Mouse (Mus musculus): ENCODE data around the gene C1qb. TPM values are rescaled to one million over a fixed set of nuclear protein-coding genes. Genes with fewer than 3 reads are reported as not detected.

Gene C1qb
- total and polyA plus RNA-seq, 2 experiments from 2014 or later, result 60.0 to 64.3 TPM

DNA sequence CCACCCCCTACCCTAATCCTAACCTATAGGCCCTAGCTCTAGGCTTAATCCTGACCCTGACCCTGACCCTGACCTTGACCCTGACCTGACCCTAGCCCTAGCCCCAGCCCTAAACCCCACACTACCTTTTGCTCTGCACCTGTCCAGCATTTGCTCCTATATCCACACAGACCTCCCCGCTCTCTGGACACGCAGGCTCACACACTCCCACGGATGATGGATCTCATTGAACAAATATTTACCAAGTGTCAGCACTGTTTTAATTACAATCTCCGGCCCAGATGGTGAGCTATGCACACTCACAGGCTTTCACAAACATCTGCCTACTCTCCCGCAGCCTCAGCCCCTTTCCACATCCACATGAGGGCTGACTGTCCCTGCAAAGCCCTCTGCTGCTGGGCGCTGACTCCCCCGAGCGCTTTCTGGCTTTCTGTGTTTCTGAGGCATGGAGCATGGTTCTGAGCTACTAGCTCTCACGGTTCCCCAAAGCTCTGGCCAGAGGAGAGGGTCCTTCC, 12.2 kb upstream of the C1qb start:
- no peak overlapping the region for H3K4me3 ChIP-seq (ENCODE audit: low read depth, low read length)
- no peak for ATAC-seq (ENCODE audit: low FRiP score)
- H3K4me1 ChIP-seq (ENCODE audit: insufficient read depth, low read length), result peaks cover 2% of the 10 kb centered on the region; the same call in 1 of the 2 replicates
- no peaks in the 10 kb centered on the region for H3K36me3 ChIP-seq (ENCODE audit: insufficient read depth, low read length)
- no peaks in the 10 kb centered on the region for H3K9me3 ChIP-seq (ENCODE audit: low read length)
- peaks cover 11% of the 10 kb centered on the region; the same call in 1 of the 2 replicates for H3K27me3 ChIP-seq (ENCODE audit: insufficient read depth, low read length)
- H3K9ac ChIP-seq (replicated peaks; ENCODE audit: low read length, poor library complexity, severe bottlenecking), result no peak overlapping the region
- no peak overlapping the region for H3K4me2 ChIP-seq (ENCODE audit: low read depth, low read length, poor library complexity, severe bottlenecking)
- no peak for TF ChIP-seq CTCF (IDR thresholded peaks at IDR 0.05)
- no peak for DNase-seq (ENCODE audit: low spot score)
- H3K27ac ChIP-seq (ENCODE audit: low read depth, low read length), result no peak overlapping the region
- 66% methylated on average over 9 of the region's 9 CpGs for WGBS

DNA sequence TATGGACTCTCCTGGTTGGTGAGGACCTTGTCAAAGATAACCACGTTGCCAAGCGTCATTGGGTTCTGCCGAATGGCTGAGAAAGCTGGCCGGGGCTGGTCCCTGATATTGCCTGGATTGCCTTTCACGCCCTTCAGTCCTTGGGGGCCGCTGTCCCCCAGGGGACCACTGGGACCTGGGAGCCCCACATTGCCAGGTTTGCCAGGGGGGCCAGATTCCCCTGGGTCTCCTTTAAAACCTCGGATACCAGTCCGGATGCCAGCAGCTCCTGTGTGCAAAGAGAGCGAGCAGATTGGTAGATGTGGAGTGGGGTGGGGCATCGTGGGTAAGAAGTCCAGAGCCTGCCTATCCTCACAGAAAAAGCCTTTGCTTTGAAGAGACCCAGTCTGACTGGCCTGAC, 10.5 kb upstream of the C1qb start:
- ATAC-seq (ENCODE audit: low FRiP score), result no peak
- Histone ChIP-seq H3K27ac (ENCODE audit: low read depth, low read length) (no peak overlapping the region), H3K36me3 (ENCODE audit: insufficient read depth, low read length) (no peaks in the 10 kb centered on the region), H3K4me3 (ENCODE audit: low read depth, low read length) (no peak overlapping the region), H3K9ac (replicated peaks; ENCODE audit: low read length, poor library complexity, severe bottlenecking) (no peak overlapping the region), H3K9me3 (ENCODE audit: low read length) (no peaks in the 10 kb centered on the region), H3K4me1 (ENCODE audit: insufficient read depth, low read length) (peaks cover 2% of the 10 kb centered on the region; the same call in 1 of the 2 replicates), H3K4me2 (ENCODE audit: low read depth, low read length, poor library complexity, severe bottlenecking) (no peak overlapping the region), H3K27me3 (ENCODE audit: insufficient read depth, low read length) (peaks cover 12% of the 10 kb centered on the region; the same call in 1 of the 2 replicates)
- no peak for DNase-seq (ENCODE audit: low spot score)
- TF ChIP-seq CTCF (IDR thresholded peaks at IDR 0.05), result no peak
- 37% methylated on average over 10 of the region's 10 CpGs for WGBS

DNA sequence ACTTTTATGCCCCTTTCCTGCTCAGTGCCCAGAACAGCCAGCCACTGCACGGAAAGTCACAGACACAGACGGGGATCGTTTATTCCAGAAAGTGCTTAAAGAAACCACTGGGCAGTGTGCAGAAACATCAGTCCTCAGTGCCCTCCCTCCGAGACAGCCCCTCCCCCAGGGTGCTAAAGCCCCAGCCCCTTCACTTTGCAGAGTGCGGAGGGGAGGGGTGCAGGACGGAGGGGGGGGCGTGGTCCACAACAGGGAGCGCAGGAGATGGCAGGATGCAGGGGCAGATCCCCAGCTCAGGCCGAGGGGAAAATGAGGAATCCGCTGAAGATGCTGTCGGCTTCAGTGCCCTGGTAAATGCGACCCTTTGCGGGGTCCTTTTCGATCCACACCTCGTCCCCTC, 9.9 kb upstream of the C1qb start:
- Histone ChIP-seq H3K27me3 (ENCODE audit: insufficient read depth, low read length) (peaks cover 17% of the 10 kb centered on the region; the same call in 1 of the 2 replicates), H3K4me1 (ENCODE audit: insufficient read depth, low read length) (peaks cover 2% of the 10 kb centered on the region; the same call in 1 of the 2 replicates), H3K27ac (ENCODE audit: low read depth, low read length) (no peak overlapping the region), H3K4me2 (ENCODE audit: low read depth, low read length, poor library complexity, severe bottlenecking) (peak overlapping the region; percentile 22; the same call in 1 of the 2 replicates), H3K9ac (replicated peaks; ENCODE audit: low read length, poor library complexity, severe bottlenecking) (0 out of 2 replicates have a peak overlapping the region, but pooled peaks have one; percentile 36), H3K9me3 (ENCODE audit: low read length) (no peaks in the 10 kb centered on the region), H3K36me3 (ENCODE audit: insufficient read depth, low read length) (no peaks in the 10 kb centered on the region), H3K4me3 (ENCODE audit: low read depth, low read length) (peak overlapping the region; percentile 3; the same call in 1 of the 2 replicates)
- WGBS, result 8% methylated on average over 15 of the region's 15 CpGs
- TF ChIP-seq CTCF (IDR thresholded peaks at IDR 0.05), result no peak
- DNase-seq (ENCODE audit: low spot score) (no peak), ATAC-seq (ENCODE audit: low FRiP score) (no peak)

DNA sequence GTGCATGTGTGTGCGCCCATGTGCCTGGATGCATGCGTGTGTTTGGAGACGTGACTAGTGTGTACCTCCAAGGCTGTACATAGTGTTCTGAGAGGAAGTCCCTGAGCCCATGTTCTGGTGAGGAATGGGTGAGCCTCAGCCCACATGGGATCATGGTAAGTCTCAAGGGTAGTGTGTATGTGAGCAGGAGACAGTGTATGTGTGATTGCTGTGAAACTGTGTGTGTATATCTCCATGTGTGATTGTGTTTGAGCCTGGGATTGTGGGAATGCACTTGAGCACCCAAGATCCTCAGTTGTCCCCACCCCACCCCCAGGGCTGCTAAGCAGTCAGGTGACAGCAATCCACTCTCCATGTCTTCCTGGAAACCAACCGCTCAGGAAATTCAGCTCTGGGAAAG, 8.8 kb upstream of the C1qb start:
- Histone ChIP-seq H3K9ac (replicated peaks; ENCODE audit: low read length, poor library complexity, severe bottlenecking) (no peak overlapping the region), H3K4me3 (ENCODE audit: low read depth, low read length) (no peak overlapping the region), H3K9me3 (ENCODE audit: low read length) (no peaks in the 10 kb centered on the region), H3K36me3 (ENCODE audit: insufficient read depth, low read length) (no peaks in the 10 kb centered on the region), H3K27ac (ENCODE audit: low read depth, low read length) (no peak overlapping the region), H3K27me3 (ENCODE audit: insufficient read depth, low read length) (peaks cover 17% of the 10 kb centered on the region), H3K4me1 (ENCODE audit: insufficient read depth, low read length) (peaks cover 2% of the 10 kb centered on the region; the same call in 1 of the 2 replicates), H3K4me2 (ENCODE audit: low read depth, low read length, poor library complexity, severe bottlenecking) (no peak overlapping the region)
- no peak for TF ChIP-seq CTCF (IDR thresholded peaks at IDR 0.05)
- ATAC-seq (ENCODE audit: low FRiP score), result no peak
- 79% methylated on average over 4 of the region's 4 CpGs for WGBS
- DNase-seq (ENCODE audit: low spot score), result no peak

DNA sequence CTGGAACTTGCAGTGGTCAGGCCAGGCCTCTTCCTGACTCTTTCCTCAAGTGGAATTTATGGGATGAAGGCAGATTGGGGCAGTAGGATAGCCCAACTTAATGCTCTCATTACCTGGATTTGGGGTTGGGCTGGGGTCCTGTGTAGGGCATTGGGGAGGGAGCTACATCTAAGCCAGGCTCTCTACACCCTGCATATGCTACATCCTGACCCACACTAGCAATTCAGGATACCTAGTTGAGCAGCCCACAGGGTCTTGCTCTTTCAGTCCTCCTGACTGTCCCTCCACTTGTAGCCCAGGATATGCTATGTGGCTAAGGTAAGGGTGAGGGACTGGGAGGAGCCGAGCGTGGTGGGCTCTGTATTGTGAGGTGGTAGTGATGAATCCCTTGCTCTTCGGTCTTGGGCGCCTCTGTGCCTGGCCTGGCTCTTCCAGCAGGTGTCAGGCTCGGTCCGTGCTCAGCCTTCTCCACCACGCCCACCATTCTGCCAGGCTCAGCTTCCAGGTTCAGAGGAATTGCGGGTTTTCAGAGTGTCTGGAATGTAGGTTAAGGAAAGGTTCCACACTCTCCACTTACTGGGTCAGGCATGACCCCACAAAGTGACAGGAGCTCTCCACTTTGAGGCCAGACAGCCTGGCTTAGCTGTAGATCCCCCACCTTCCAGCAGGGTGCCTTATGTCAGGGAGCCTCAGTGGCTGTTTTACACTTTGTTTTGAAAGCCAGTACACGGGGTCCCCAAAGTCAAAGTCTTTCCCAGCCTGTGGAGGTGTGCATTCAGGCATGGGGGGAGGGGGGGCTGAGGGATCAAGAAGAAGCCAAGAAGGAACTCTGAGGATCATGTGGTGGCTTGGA, 7.9 kb upstream of the C1qb start:
- TF ChIP-seq CTCF (IDR thresholded peaks at IDR 0.05), result peak; percentile 97
- ATAC-seq (ENCODE audit: low FRiP score) (peak; percentile 78; the same call in 1 of the 2 replicates), DNase-seq (ENCODE audit: low spot score) (peak; percentile 82)
- Histone ChIP-seq H3K4me1 (ENCODE audit: insufficient read depth, low read length) (peaks cover 2% of the 10 kb centered on the region; the same call in 1 of the 2 replicates), H3K27ac (ENCODE audit: low read depth, low read length) (no peak overlapping the region), H3K4me3 (ENCODE audit: low read depth, low read length) (no peak overlapping the region), H3K36me3 (ENCODE audit: insufficient read depth, low read length) (no peaks in the 10 kb centered on the region), H3K27me3 (ENCODE audit: insufficient read depth, low read length) (peaks cover 17% of the 10 kb centered on the region), H3K4me2 (ENCODE audit: low read depth, low read length, poor library complexity, severe bottlenecking) (no peak overlapping the region), H3K9me3 (ENCODE audit: low read length) (no peaks in the 10 kb centered on the region), H3K9ac (replicated peaks; ENCODE audit: low read length, poor library complexity, severe bottlenecking) (no peak overlapping the region)
- 3% methylated on average over 9 of the region's 9 CpGs for WGBS

DNA sequence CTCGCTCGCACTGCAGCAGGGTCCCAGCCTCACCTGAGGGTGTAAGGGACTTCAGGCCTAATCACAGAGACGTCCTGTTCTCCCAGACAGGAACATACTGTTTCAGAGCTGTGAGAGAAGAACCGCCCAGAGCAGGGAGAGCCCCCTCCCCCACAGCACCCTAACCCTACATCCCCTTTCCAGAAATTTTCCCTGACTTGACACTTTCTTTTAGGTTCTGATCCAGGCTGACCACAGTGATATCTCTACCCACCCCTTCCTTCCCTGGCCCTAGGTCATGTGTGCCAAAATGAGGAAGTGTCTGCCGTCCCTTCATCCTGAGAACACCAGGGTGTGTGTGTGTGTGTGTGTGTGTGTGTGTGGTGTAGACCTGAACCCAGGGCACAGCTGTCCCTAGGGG, 6.8 kb upstream of the C1qb start, which contains the start of gene C1qc:
Gene C1qc, minus strand, starts transcription at position 255 of the 400 bp plus-strand sequence.
- Histone ChIP-seq H3K27me3 (ENCODE audit: insufficient read depth, low read length) (peaks cover 17% of the 10 kb centered on the region), H3K9ac (replicated peaks; ENCODE audit: low read length, poor library complexity, severe bottlenecking) (no peak within 1 kb of the TSS), H3K9me3 (ENCODE audit: low read length) (no peaks in the 10 kb centered on the region), H3K27ac (ENCODE audit: low read depth, low read length) (no peak within 1 kb of the TSS), H3K4me1 (ENCODE audit: insufficient read depth, low read length) (peaks cover 2% of the 10 kb centered on the region; the same call in 1 of the 2 replicates), H3K4me3 (ENCODE audit: low read depth, low read length) (no peak within 1 kb of the TSS), H3K4me2 (ENCODE audit: low read depth, low read length, poor library complexity, severe bottlenecking) (no peak within 1 kb of the TSS), H3K36me3 (ENCODE audit: insufficient read depth, low read length) (no peaks in the 10 kb centered on the region)
- 57% methylated on average over 5 of the region's 5 CpGs for WGBS
- peak; percentile 27 for DNase-seq (ENCODE audit: low spot score)
- ATAC-seq (ENCODE audit: low FRiP score), result no peak
- no peak for TF ChIP-seq CTCF (IDR thresholded peaks at IDR 0.05)
